Mouse (Mus musculus) CH12.LX (cell line): ENCODE data around the gene She. TPM values are rescaled to one million over a fixed set of nuclear protein-coding genes. Genes with fewer than 3 reads are reported as not detected.

ENCODE experiments used
- DNase-seq: peaks from one replicate; pipeline ENCODE4 v3.0.0-alpha.2; 2013; ENCODE audit errors: extremely low read depth
- H3K27ac ChIP-seq: 2 replicates; pipeline ENCODE4 v1.5.1; 2012; ENCODE audit warnings: low read depth, mild to moderate bottlenecking, control low read depth, moderate library complexity; ENCODE audit not compliant: insufficient read depth
- H3K27me3 ChIP-seq: replicated peaks from 2 replicates; pipeline ENCODE3; 2012; ENCODE audit warnings: inconsistent platforms
- H3K36me3 ChIP-seq, 2 experiments: replicated peaks in 1 of 2; 2 replicates each; pipeline versions ENCODE3 to v1.6.1; 2012; ENCODE audit warnings: inconsistent platforms in 1 of 2, low read length in 1 of 2, mild to moderate bottlenecking in 1 of 2, mixed read lengths in 1 of 2, moderate library complexity in 1 of 2; ENCODE audit not compliant: control insufficient read depth in 1 of 2, insufficient read depth in 1 of 2
- H3K4me1 ChIP-seq, 2 experiments: 2 replicates each; pipeline ENCODE4 v1.6.1; 2012; ENCODE audit warnings: inconsistent platforms in 1 of 2, moderate library complexity in 1 of 2; ENCODE audit not compliant: insufficient read depth in 2 of 2, control insufficient read depth in 1 of 2
- H3K4me2 ChIP-seq: 2 replicates; pipeline ENCODE4 v1.6.1; 2012; ENCODE audit warnings: low read depth, mild to moderate bottlenecking, control low read depth; ENCODE audit not compliant: poor library complexity, insufficient read depth, severe bottlenecking
- H3K4me3 ChIP-seq, 3 experiments: fragments of 150-350 bp in 1 of 3; sonication (generic) in 1 of 3; replicated peaks in 1 of 3; 2 replicates each; pipeline versions ENCODE3 to v1.5.1; 2011 to 2012; ENCODE audit warnings: low read depth in 2 of 3, low read length in 2 of 3, mild to moderate bottlenecking in 2 of 3, moderate library complexity in 2 of 3, control low read depth in 1 of 3, improper control_type of control experiment in 1 of 3, inconsistent platforms in 1 of 3, mixed read lengths in 1 of 3; ENCODE audit not compliant: poor library complexity in 1 of 3
- H3K79me2 ChIP-seq: replicated peaks from 2 replicates; pipeline ENCODE4 v1.6.1; 2012; ENCODE audit warnings: mild to moderate bottlenecking, moderate library complexity; ENCODE audit not compliant: control insufficient read depth, poor library complexity, insufficient read depth, severe bottlenecking; ENCODE audit errors: extremely low read depth
- H3K9ac ChIP-seq: 2 replicates; pipeline ENCODE4 v1.6.1; 2012; ENCODE audit warnings: low read depth, mild to moderate bottlenecking, control low read depth, moderate library complexity; ENCODE audit not compliant: insufficient read depth
- H3K9me3 ChIP-seq: replicated peaks from 2 replicates; pipeline ENCODE3; 2012; ENCODE audit warnings: low read length, inconsistent platforms, mixed read lengths
- BHLHE40 ChIP-seq: IDR thresholded peaks from 2 replicates; pipeline ENCODE4 v1.6.1; 2011; ENCODE audit warnings: mild to moderate bottlenecking, low read depth, low read length, improper control_type of control experiment
- ELF1 ChIP-seq: IDR thresholded peaks from 2 replicates; pipeline ENCODE4 v1.6.1; 2014; ENCODE audit warnings: low read depth, mild to moderate bottlenecking, inconsistent platforms, low read length, improper control_type of control experiment
- EP300 ChIP-seq: IDR thresholded peaks from 2 replicates; pipeline ENCODE4 v1.6.1; 2011; ENCODE audit warnings: low read length, improper control_type of control experiment
- GABPA ChIP-seq: IDR thresholded peaks from 2 replicates; pipeline ENCODE4 v1.6.1; 2012; ENCODE audit warnings: low read depth, low read length, improper control_type of control experiment, inconsistent platforms; ENCODE audit not compliant: insufficient replicate concordance
- HCFC1 ChIP-seq: IDR thresholded peaks from 2 replicates; pipeline ENCODE4 v1.6.1; 2012; ENCODE audit warnings: low read depth, mild to moderate bottlenecking, inconsistent platforms, low read length, improper control_type of control experiment
- IRF4 ChIP-seq: IDR thresholded peaks from 2 replicates; pipeline ENCODE4 v1.6.1; 2014; ENCODE audit warnings: low read depth, mild to moderate bottlenecking, inconsistent platforms, low read length, improper control_type of control experiment
- KAT2A ChIP-seq: IDR thresholded peaks from 2 replicates; pipeline ENCODE4 v1.6.1; 2012; ENCODE audit warnings: low read length, improper control_type of control experiment, inconsistent platforms; ENCODE audit not compliant: insufficient replicate concordance
- MAFK ChIP-seq: IDR thresholded peaks from 2 replicates; pipeline ENCODE4 v1.6.1; 2011; ENCODE audit warnings: low read length, improper control_type of control experiment; ENCODE audit not compliant: insufficient replicate concordance
- MAZ ChIP-seq: IDR thresholded peaks from 2 replicates; pipeline ENCODE4 v1.6.1; 2012; ENCODE audit warnings: low read depth, mild to moderate bottlenecking, inconsistent platforms, low read length, improper control_type of control experiment, moderate library complexity
- MYC ChIP-seq: IDR thresholded peaks from 2 replicates; pipeline ENCODE4 v1.6.1; 2011; ENCODE audit warnings: low read depth, mild to moderate bottlenecking, improper control_type of control experiment, low read length
- NELFE ChIP-seq: IDR thresholded peaks from 2 replicates; pipeline ENCODE4 v1.6.1; 2011; ENCODE audit warnings: low read depth, low read length, improper control_type of control experiment
- PAX5 ChIP-seq: IDR thresholded peaks from 2 replicates; pipeline ENCODE4 v1.6.1; 2012; ENCODE audit warnings: low read length, inconsistent platforms, mixed read lengths
- POLR2AphosphoS2 ChIP-seq: IDR thresholded peaks from 2 replicates; pipeline ENCODE4 v1.6.1; 2011; ENCODE audit warnings: low read depth, low read length, improper control_type of control experiment
- RAD21 ChIP-seq: IDR thresholded peaks from 2 replicates; pipeline ENCODE4 v1.6.1; 2011; ENCODE audit warnings: low read depth, mild to moderate bottlenecking, low read length, improper control_type of control experiment, moderate library complexity
- SIN3A ChIP-seq: IDR thresholded peaks from 2 replicates; pipeline ENCODE4 v1.6.1; 2012; ENCODE audit warnings: low read length, improper control_type of control experiment, inconsistent platforms
- USF1 ChIP-seq: IDR thresholded peaks from 2 replicates; pipeline ENCODE4 v1.6.1; 2014; ENCODE audit warnings: low read depth, mild to moderate bottlenecking, inconsistent platforms, low read length, improper control_type of control experiment
- USF2 ChIP-seq: conservative IDR thresholded peaks from 2 replicates; pipeline ENCODE4 v1.6.1; 2011; ENCODE audit warnings: low read depth, low read length, improper control_type of control experiment
- ZC3H11A ChIP-seq: IDR thresholded peaks from 2 replicates; pipeline ENCODE4 v1.6.1; 2012; ENCODE audit warnings: low read depth, mild to moderate bottlenecking, inconsistent platforms, low read length, improper control_type of control experiment
- ZKSCAN1 ChIP-seq: IDR thresholded peaks from 2 replicates; pipeline ENCODE4 v1.6.1; 2012; ENCODE audit warnings: low read depth, inconsistent platforms, low read length, improper control_type of control experiment, borderline replicate concordance
- ZMIZ1 ChIP-seq: IDR thresholded peaks from 2 replicates; pipeline ENCODE4 v1.6.1; 2012; ENCODE audit warnings: low read depth, mild to moderate bottlenecking, inconsistent platforms, low read length, improper control_type of control experiment
- ZNF384 ChIP-seq: IDR thresholded peaks from 2 replicates; pipeline ENCODE4 v1.6.1; 2012; ENCODE audit warnings: low read depth, low read length, improper control_type of control experiment, inconsistent platforms
- dilution Hi-C: fragments of 300-500 bp; cut with MboI; formaldehyde crosslinking; loops from 2 replicates; pipeline ENCODE4 v1.14.3; 2020; ENCODE audit warnings: low sequenced_read_pairs; ENCODE audit not compliant: extremely low pct_unique_long_range_greater_than_20kb, extremely low pct_ligation_motif_present
- in situ Hi-C: fragments of 300-500 bp; cut with MboI; formaldehyde crosslinking; loops from 3 replicates; pipeline ENCODE4 v1.14.3; 2019; ENCODE audit warnings: low sequenced_read_pairs, low pct_ligation_motif_present, low pct_unique_long_range_greater_than_20kb, mixed read lengths
- polyA plus RNA-seq: library from polyadenylated mRNA; unstranded; fragments of >175 nt; gene quantifications from 2 replicates; pipeline ENCODE4 v1.2.1, GENCODE M21; 2012; ENCODE audit warnings: low read depth; ENCODE audit not compliant: insufficient read length
- total RNA-seq, 2 experiments: library from RNA; depleted of rRNA; stranded (reverse); fragments of 300-350 nt in 1 of 2; fragments of >200 nt in 1 of 2; gene quantifications; 2 replicates each; pipeline ENCODE4 v1.2.3; 2012 to 2014

She gene
- total and polyA plus RNA-seq, 3 experiments: not detected

DNA sequence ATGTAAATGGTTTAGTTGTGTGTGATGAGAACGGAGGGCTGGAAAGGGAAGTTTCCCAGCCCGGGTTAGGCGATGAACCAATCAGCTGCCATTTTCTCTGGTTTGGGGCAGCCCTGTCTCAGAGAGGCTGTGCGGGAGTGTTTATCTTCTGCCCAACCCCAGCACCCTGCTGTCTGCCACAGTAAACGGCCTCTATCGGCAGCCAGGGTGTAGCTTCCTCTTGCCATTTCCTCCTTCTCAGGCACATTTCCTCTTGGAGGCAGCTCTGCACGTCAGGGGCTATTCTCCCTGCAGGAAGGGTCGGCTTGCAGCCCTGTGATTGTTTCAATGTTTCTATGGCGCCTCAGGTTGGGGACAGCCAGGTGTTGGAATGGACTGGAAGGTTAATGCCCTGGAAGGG, 12.0 kb downstream of the She start:
- Histone ChIP-seq H3K4me3 (no peak overlapping the region), H3K36me3 (no peaks in the 10 kb centered on the region), H3K4me1 (peaks cover 4 to 11% of the 10 kb centered on the region in 2 experiments; a peak in 3 of 4 replicates), H3K27ac (no peak overlapping the region), H3K79me2 (no peaks in the 10 kb centered on the region), H3K4me2 (0 out of 2 replicates have a peak overlapping the region, but pooled peaks have one; percentile 16), H3K27me3 (no peaks in the 10 kb centered on the region), H3K9ac (no peak overlapping the region), H3K9me3 (peaks cover 4% of the 10 kb centered on the region)
- in situ Hi-C loops (no loop called here), dilution Hi-C loops (no loop called here)
- TF ChIP-seq ZKSCAN1 (no peak), PAX5 (no peak)
- no peak for DNase-seq

DNA sequence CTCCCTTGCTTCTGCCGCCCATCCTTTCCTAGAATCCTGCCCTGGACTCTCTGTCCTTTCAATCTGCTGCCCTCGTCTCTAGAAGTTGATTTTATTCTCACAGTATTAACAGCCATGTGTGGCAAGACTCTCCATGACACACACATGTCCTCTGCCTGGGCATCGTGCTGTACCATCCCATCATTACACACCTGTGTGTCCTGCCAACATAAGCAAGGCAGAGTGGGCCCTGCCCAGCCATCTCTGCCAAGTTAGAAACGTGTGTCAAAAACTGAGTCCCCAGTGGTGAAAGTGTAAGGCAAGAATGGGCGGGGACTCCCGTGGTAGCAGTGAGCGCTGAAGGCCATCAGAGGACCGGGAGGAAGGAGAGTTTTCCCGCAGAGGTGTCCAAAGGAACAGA, 14.6 kb downstream of the She start:
- no peak overlapping the region for H3K4me2 ChIP-seq
- peaks cover 4 to 11% of the 10 kb centered on the region in 2 experiments; a peak in 3 of 4 replicates for H3K4me1 ChIP-seq
- in situ Hi-C loops (no loop called here), dilution Hi-C loops (no loop called here)
- no peaks in the 10 kb centered on the region for H3K79me2 ChIP-seq
- H3K9me3 ChIP-seq: peaks cover 4% of the 10 kb centered on the region
- H3K36me3 ChIP-seq: no peaks in the 10 kb centered on the region
- no peak overlapping the region for H3K9ac ChIP-seq
- no peaks in the 10 kb centered on the region for H3K27me3 ChIP-seq
- no peak overlapping the region for H3K4me3 ChIP-seq
- TF ChIP-seq ZMIZ1 (no peak), SIN3A (no peak), RAD21 (no peak), USF2 (no peak), EP300 (no peak), GABPA (no peak), PAX5 (no peak), KAT2A (no peak), HCFC1 (no peak), ZC3H11A (no peak), ELF1 (no peak), ZNF384 (no peak), BHLHE40 (no peak), POLR2AphosphoS2 (no peak), NELFE (no peak), MAZ (no peak), IRF4 (no peak), USF1 (no peak), MYC (no peak), MAFK (no peak)
- no peak overlapping the region for H3K27ac ChIP-seq
- no peak for DNase-seq
